Mouse (Mus musculus) activated CD4-positive, CD25-positive, alpha-beta regulatory T cell, adult 9 weeks (primary cell): ENCODE measurements around the gene Cenpu. TPM values are rescaled to one million over a fixed set of nuclear protein-coding genes. Genes with fewer than 3 reads are reported as not detected.

Experiments
- polyA plus RNA-seq: library from polyadenylated mRNA; unstranded; fragments of 100-300 nt; shearing (Covaris generic); gene quantifications from one replicate; pipeline ENCODE4 v1.2.1, GENCODE M21; 2017

Gene Cenpu
- 4.7 TPM for polyA plus RNA-seq

GRCm38 (mm10) chr8:46551615-46552440, at the start of gene Cenpu:
Gene Cenpu (plus strand): TSS chr8:46552028.

DNA sequence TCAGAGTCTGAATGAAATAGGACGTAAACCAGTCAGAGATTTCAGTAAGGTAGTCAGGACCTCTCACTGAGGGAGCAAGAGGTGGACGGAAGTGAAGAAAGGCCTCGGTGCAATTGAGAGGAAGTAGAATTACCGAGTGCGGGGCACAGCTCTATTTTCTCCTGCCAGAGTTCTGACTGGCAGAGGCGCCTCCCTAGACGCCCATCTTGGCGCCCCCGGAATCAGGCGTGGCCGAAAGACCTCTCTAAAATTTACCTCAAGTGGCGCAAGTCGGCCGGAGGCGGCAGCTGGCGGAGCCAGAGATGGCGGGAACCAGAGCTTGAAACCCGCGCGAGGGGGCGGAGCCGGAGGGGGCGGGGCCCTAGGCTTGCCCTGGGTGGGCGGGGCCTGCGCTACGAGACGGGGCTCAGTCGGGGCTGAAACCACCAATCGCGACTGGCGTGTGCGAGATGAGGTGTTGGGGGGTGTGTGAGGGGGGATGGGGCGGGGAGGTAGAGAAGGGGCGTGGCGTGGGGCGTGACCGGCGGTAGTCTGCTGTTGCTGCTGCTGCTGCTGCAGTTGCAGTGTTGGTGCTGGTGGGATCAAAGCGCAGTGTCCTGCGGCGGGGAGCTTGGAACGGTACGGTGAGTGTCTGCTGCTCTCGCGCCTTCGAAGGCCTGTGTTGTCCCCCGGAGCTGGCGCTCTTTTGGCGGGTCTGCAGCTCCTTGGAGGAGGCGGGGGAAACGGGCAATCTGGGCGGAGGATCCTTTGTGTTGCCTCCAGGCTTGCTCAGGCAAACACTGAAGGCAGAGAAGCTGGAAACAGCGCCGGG, 65.3 kb downstream of the Cenpu start, which contains the start of the genes Primpol and Casp3:
Gene Primpol (minus strand): TSS at position 334 of the 811 bp plus-strand sequence.
Gene Casp3 (plus strand): TSS at position 413 of the 811 bp plus-strand sequence.

Other genes starting within 250 kb of the Cenpu start
- gene Acsl1, start 81.0 kb upstream of the Cenpu start, polyA plus RNA-seq: 11.6 TPM
- gene Primpol, start 65.2 kb downstream of the Cenpu start, polyA plus RNA-seq: 39.0 TPM
- gene Casp3, start 65.3 kb downstream of the Cenpu start, polyA plus RNA-seq: 72.9 TPM
- gene Irf2, start 187.7 kb downstream of the Cenpu start, polyA plus RNA-seq: 216 TPM